Mouse (Mus musculus): ENCODE results near the gene Gart.

The Gart gene

DNA sequence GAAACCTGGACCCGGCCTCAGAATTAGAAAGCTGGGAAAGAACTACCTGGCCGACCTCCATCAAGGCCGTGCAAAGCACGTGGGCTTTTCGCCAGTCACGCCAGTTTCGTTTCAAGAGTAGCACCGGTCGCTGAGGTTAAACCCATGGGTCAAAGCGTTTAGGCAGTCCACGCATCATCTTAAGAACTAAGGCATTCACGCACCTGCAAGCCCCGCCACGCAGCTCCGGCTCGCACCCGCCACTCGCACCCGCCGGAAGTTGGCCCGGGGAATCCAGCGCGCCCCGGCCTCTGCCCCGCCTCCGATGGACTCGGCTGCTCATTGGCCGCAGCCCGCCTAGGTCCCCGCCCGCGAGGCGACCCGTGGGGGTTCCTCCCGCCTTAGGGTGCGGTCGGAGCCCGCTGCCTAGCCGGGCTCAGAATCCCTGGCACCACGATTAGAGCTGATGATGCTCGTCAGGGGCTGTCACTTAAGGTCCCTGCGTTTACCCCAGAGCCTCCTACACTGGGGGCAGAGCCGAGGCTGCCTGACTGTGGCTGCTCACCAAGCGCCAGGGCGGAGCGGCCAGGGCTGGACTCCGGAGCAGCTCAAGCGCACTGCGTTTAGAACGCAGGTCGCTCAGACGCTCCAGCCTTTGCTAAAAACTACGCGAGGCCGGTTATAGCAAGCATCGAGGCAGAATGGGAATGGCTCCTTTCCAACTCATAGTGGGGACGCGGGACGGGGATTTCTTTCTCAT is at the start of gene Gart:
TSS of gene Gart (minus strand) at position 272 of the 739 bp plus-strand sequence.
- DNase-seq (ENCODE audit: extremely low read depth, insufficient read length, low spot score): peak; percentile 91

DNA sequence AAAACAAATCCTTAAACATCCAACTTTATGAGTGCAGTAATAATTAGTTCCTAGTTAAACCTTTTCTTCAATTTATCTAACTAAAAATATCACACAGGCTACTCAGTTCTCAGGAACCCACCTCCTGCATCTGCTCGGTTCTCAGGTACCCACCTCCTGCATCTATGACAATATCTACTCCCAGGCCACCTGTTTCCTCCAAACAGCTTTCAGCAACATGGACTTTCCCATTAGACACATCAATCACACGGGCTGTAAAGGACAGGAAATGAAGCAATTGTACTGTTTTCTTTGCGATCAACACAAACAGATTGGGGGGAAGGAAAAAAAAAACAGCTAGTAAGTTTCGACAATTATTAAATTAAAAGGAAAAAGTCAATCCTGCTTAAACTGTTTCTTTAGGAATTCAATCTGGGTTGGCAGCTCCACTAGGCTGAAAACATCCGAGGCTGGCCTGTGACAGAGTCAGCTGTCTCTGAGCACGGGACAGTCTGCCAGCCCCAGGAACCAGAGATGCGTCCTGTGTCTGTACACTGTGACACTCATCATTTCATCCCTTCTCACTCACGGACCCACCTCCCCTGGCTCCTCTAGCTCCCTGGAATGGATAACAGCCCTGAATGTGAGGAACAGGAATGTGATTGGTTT is 48.5 kb upstream of the Gart start:
- no peak for DNase-seq (ENCODE audit: extremely low read depth, insufficient read length, low spot score)

DNA sequence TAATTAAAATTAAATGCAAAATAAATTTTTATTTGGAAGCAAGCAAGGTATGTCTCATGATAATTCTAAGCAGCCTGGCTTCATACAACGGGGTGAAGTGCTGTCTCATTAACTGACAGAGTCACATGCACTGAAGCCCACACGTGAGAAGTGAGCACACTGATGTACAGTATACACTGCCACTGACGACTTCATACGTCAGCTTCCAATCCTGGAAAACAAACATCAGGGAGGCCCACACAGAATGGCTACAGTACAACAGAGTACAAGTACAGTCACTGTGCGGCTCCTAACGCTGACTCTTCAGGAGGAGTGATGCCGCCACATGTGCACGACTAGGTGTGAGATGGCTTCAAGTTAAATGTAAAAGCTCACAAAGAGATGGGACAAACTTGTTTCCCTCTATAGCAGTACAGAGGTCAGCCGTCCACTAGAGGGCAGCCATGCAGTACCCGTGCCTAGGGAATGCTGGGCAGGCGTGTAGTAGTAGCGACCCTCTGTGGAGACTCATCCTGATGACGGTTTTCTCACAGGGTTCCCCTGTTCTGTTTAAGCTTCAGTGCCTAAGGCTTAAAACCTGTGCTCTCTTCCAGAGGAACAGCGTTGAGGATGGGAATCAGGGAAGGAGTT is 47.8 kb upstream of the Gart start:
- DNase-seq (ENCODE audit: extremely low read depth, insufficient read length, low spot score): peak; percentile 26

DNA sequence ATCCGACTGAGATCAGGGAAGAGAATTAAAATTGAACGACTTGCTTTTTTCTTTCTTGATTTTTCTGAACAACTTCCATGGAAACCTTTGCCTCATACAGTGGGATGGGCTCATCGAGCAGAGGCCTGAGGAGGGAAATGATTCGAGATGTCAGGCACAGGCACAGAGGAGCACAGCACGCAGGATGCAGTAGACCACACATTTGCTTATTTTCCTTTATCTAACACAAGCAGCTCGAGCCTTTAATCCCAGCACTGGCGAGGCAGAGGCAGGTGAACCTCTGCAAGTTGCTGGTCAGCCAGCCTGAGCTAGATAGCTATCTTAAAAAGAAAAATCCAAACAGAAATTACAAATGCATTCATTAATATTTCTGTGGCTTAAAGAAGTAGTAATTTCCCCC is 43.0 kb upstream of the Gart start:
- DNase-seq (ENCODE audit: extremely low read depth, insufficient read length, low spot score): no peak

DNA sequence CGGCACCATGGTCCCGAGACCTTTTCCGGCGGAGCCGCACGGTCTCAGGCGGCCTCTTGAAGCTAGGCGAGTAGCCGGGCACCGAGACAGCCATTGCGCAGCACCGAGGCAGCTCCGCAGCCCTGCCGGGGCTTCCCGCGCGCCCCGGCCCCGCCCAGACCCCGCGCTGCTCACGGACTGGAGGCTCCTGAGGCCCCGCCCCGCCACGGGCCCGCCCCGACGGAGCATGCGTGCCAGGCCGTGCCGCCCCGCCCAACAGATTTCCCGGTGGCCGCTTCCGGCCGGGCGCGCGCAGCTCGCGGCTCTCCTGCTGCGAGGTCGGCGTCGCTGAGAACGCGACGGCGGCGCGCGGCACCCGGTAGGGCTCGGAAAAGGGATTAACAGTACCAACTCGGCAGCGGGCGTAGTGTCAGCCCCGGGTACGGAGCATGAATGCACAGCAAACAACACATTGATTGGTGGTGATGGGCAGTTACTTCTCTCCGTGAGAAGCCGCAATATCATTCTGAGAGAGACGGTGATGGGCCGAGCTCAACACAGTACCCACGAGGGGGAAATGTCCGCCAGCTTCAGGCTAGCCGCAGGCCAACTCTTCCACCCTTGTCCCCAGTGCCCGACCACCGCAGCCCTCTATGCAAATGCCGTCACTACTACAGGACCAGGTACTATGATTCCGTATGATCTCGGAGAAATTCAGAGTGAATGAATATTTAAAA is 42.0 kb upstream of the Gart start, which contains the start of gene Donson:
TSS of gene Donson (minus strand) at position 152 of the 716 bp plus-strand sequence.
- peak; percentile 92 for DNase-seq (ENCODE audit: extremely low read depth, insufficient read length, low spot score)

DNA sequence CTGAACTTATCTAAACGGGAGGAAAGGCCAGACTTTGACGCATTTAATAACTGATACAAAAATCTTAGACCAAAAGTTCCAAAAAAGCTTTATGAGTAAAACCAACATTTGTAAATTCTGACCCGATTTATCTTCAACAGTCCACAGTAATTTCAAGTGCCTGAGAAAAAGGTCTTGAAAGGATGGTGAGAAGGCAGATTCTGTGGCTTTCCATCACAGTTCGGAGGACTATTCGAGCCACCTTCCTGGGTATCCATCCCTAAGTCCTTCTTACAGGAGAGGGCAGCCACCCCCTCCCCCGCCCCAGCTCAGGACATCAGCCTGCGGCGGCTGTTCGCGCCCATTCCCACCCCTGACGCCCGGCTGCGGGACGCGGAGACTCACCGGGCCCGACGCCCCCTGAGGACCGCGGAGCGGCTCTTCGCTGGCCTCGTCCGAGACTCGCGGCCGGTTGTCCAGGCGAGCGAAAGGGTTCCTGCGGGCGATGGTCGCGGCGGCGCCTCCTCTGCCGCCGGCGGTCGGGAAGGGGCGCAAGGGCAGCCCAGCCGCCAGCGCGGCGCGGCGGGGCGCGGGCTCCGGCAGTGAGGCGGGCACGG is 41.4 kb upstream of the Gart start:
- DNase-seq (ENCODE audit: extremely low read depth, insufficient read length, low spot score): no peak

DNA sequence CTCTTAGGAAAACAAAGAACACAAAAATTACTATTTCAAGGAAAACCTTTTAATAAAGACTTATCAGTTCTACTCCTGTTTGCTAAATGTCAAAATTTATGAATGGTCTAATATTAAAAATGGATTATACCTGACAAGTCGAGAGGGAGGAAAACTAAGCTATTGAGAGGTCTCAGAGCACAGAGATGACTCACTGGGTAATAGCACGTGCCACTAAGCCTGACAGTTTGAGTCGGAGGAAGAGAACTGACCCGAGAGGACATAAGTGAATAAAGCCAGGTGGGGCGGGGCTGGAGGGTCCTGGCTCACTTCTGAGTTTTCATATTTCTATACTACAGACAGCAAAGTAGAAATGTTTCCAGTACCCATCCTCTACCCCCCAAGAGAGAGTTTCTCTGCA is 39.6 kb upstream of the Gart start:
- no peak for DNase-seq (ENCODE audit: extremely low read depth, insufficient read length, low spot score)

DNA sequence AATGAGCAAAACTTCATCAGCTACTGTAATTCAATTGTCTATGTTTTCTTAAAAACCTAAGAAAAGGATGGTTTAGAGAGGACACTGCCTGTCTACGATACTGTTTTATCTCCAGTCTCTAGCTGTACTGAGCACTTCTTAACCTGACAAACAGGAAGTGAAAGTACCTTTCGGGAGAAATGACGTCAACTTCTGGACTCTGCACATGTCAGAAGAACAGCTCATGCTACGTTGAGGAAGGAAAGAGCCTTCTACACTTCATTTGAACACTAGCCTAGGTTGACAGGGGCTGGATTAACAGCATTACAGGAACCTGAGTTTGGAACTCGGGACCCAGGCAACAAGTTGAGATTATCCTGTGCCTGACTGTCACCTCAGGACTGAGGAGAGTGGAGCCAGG is 38.8 kb upstream of the Gart start:
- DNase-seq (ENCODE audit: extremely low read depth, insufficient read length, low spot score): no peak

DNA sequence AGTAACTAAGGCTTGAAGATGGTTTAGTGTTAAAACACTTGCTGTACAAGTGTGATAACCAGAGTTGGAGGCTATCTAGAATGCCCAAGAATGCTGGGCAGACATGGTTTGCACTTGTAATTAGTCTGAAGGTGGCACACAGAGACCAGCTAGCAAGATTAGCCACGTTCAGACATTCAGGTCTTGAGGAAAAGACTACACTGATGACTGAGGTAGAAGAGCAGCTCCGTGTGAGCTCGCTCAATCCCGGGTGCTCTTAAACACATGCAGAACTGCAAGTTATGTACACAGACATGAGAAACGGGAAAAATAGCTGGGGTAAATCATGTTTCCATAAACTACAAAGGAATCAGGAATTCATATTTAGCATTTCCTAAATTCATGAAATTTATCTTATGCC is 33.9 kb upstream of the Gart start:
- DNase-seq (ENCODE audit: extremely low read depth, insufficient read length, low spot score): no peak

DNA sequence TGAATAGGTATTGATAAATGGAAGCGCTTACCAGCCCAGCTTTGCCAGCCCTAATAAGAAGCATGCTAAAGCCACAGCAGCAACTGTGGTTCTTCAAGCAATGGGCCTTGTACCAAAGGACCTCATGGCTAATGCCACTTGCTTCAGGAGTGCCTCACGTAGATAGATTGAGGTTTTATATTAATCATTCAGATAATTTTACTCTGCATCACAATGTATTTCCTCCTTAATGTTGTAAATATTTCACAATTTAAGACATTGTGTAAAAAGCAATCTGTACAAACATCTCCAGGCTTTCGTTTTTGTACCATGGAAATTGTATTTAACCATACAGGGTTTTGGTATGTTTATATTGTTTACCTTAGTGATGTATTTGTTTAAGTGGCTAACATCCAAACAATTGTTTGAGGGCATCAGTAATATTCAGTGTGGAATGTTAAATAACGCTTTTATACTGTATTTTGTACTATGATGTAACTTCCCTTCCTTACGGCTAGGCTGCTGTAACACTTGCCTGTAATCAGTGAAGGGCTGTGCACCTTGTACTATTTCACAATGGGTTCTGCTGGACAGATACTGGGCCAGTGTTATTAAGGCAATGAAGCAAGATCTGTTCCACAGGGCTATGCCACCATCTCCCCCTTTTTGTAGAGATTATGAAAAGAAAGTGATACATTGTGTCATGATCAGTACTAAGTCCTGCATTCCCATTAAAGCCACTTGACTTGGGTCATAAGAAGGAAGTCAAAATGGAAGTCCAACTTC is 31.6 kb upstream of the Gart start:
- no peak for DNase-seq (ENCODE audit: extremely low read depth, insufficient read length, low spot score)

DNA sequence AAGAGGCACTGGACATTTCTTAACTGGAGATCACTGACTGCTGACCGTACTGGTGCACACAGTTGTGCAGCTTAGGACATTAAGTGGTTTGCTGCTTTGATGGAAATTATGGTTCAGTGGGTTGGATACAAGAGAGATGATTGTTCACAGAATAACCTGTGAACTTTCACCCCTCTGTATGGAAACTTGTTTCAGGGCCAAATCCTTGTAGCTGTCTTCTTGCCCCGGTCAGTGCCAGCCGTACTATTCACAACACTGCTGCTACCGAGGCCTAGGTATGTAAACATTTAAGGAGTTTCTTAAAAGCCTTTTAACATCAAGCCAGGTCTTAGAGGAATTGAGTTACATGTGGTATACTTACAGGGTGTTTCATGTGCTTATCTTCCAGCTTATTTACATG is 27.7 kb upstream of the Gart start:
- DNase-seq (ENCODE audit: extremely low read depth, insufficient read length, low spot score): no peak

DNA sequence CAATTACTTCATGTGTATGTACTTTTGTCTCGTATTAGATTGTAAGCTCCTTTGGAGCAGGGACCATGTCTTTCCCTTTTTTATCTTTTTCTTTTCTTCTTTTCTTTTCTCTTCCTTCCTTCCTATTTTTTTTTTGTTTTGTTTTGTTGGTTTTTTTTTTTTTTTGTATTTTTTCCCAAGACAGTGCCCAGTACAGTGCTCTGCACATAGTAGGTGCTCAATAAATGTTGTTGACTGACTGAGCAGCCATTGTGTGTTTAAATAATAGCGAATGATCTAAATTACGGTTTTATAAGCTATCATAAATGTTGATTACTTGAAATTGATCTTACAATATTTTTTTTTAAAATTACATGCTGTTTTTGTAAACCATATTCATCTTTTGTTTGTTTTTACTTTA is 17.0 kb upstream of the Gart start:
- no peak for DNase-seq (ENCODE audit: extremely low read depth, insufficient read length, low spot score)

DNA sequence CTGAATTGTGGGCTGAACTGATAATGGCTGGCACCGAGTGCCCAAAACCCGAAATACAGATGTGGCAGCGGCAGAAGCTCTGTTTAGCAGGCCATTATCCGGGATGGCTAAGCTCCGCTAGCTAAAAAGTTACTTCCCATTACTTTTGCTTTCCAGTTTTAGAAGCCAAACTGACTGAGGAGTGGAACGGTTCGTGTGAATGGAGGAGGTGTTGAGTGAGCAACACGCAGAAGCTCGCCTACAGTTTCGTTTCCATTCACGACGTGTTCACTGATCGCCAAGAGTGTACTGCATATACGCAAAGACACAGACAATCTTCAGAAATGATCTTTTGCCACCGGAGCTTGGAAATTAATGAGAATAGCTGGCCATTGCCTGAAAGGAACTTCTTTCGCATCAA is 15.6 kb upstream of the Gart start:
- no peak for DNase-seq (ENCODE audit: extremely low read depth, insufficient read length, low spot score)

DNA sequence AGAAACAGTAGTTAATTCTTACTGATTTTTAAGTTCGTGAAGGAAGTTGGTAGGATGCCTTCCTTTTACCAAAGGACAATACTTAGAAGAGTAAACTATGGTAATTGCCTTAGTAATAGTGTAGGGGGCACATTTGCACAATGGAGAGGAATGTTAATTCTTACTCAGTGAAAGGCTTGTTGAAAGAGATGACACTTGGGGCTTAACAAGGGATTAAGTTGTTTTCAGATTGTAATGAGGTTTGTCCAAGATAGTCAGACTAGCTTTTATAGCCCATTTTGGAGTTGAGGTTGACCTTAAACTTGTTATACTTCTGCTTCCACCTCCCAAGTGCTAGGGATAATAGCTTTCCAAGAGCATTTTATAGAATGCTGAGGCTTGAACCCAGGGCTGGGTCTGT is 14.6 kb upstream of the Gart start:
- no peak for DNase-seq (ENCODE audit: extremely low read depth, insufficient read length, low spot score)

DNA sequence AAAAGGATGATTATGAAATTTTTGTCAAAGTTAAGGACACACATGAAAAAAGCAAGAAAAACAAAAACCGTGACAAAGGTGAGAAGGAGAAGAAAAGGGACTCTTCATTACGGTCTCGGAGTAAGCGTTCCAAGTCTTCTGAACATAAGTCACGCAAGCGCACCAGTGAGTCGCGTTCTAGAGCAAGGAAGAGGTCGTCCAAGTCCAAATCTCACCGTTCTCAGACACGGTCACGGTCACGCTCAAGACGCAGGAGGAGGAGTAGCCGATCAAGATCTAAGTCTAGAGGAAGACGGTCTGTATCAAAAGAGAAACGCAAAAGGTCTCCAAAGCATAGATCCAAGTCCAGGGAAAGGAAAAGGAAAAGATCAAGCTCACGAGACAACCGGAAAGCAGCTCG is 13.0 kb upstream of the Gart start:
- no peak for DNase-seq (ENCODE audit: extremely low read depth, insufficient read length, low spot score)

DNA sequence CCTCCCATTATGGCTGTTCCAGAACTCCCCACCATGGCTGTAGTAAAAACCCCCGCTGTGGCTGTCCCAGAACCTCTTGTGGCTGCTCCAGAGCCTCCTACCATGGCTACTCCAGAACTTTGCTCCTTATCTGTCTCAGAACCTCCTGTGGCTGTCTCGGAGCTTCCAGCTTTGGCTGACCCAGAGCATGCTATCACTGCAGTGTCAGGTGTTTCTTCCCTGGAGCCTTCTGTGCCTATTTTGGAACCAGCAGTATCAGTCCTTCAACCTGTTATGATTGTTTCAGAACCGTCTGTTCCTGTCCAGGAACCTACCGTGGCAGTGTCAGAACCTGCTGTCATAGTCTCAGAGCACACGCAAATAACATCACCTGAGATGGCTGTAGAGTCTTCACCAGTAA is 11.7 kb upstream of the Gart start:
- no peak for DNase-seq (ENCODE audit: extremely low read depth, insufficient read length, low spot score)

DNA sequence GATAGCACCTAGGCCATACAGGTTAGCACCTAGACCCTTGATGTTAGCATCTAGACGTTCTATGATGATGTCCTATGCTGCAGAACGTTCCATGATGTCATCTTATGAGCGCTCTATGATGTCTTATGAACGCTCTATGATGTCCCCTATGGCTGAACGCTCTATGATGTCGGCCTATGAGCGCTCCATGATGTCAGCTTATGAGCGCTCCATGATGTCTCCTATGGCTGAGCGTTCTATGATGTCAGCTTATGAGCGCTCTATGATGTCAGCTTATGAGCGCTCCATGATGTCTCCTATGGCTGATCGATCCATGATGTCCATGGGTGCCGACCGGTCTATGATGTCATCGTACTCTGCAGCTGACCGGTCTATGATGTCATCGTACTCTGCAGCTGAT is 10.5 kb upstream of the Gart start:
- no peak for DNase-seq (ENCODE audit: extremely low read depth, insufficient read length, low spot score)

DNA sequence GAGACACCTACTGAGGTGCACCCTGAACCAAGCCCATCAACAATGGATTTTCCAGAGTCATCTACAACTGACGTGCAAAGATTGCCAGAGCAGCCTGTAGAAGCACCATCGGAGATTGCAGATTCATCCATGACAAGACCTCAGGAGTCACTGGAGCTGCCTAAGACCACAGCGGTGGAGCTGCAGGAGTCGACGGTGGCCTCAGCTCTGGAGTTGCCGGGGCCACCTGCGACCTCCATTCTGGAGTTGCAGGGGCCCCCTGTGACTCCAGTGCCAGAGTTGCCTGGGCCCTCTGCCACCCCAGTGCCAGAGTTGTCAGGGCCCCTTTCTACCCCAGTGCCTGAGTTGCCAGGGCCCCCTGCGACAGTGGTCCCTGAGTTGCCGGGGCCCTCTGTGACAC is 8.5 kb upstream of the Gart start:
- DNase-seq (ENCODE audit: extremely low read depth, insufficient read length, low spot score): no peak

DNA sequence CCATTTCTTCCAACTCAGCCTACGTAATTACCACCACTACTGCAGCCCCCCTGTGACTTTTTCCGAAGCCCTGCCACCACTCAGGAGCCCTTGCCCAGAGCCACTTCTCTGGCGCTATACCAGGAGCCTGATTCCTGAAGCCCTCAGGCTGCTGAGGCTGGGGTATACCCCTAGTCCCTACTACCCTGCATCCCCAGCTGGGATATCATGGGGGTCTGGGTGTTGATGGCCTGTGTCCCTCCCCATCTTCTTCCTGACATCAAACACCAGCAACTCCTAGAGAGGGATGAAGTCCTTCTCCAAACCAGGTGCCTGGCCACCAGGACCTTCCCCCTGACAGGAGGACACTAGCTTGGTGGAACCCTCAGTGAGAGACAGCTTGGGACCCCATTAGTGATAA is 5.4 kb upstream of the Gart start:
- DNase-seq (ENCODE audit: extremely low read depth, insufficient read length, low spot score): no peak

DNA sequence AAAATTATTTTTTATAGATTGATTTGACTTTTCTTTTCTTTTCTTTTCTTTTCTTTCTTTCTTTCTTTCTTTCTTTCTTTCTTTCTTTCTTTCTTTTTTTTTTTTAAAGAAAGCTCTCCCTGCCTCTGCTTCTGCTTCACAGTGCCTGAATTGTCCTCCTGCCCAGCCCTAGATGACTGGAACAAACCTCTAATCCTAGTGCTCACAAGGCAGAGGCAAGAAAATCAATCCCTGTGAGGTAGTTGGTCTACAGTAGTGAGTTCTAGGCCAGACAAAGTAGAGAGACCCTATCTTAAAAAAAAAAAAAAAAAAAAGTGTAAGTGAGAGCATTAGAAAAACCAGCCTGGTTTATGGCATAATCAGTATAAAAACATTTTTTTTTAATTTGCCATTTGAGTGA is 3.0 kb upstream of the Gart start:
- DNase-seq (ENCODE audit: extremely low read depth, insufficient read length, low spot score): no peak

Measured in 3134 (cell line).